Mouse (Mus musculus) heart, postnatal 36 days (tissue): ENCODE measurements around the gene Atg16l2. TPM values are rescaled to one million over a fixed set of nuclear protein-coding genes. Genes with fewer than 3 reads are reported as not detected.

Experiments
- DNase-seq, 2 experiments: peaks; one replicate each; pipeline ENCODE4 v3.0.0; 2021 to 2022
- intact Hi-C: fragments of 180-260 bp; cut with DNase I; formaldehyde crosslinking; loops from one replicate; pipeline ENCODE4 v1.15.1; 2025
- total RNA-seq, 2 experiments: library from RNA; stranded (reverse); gene quantifications; 2 replicates each; pipeline ENCODE4 v1.2.3; 2021

Atg16l2 gene
- total RNA-seq, 2 experiments from 2014 or later: 8.6 to 12.7 TPM

- no peak for DNase-seq
- intact Hi-C loops: loop anchor here (10.0 kb wide), 1 partner anchor 332 kb away; no protein-coding TSS in a partner anchor
Observed at GRCm38 (mm10) chr7:101236712-101237473, 65.2 kb downstream of the Atg16l2 start.

GRCm38 (mm10) chr7:101232716-101233115 lies 69.3 kb downstream of the Atg16l2 start:
- DNase-seq: no peak
- intact Hi-C loops: loop anchor here (5.0 to 10.0 kb wide), 2 partner anchors 55 to 328 kb away; no protein-coding TSS in a partner anchor

GRCm38 (mm10) chr7:101231458-101231857 lies 70.6 kb downstream of the Atg16l2 start:
- intact Hi-C loops: loop anchor here (2.0 to 10.0 kb wide), 4 partner anchors 56 to 327 kb away; no protein-coding TSS in a partner anchor
- DNase-seq: no peak

GRCm38 (mm10) chr7:101229336-101229735 lies 72.7 kb downstream of the Atg16l2 start:
- intact Hi-C loops: no loop called here
- DNase-seq: no peak

GRCm38 (mm10) chr7:101223501-101223900 lies 78.5 kb downstream of the Atg16l2 start:
- DNase-seq: no peak

GRCm38 (mm10) chr7:101216724-101217123 lies 85.3 kb downstream of the Atg16l2 start:
- intact Hi-C loops: no loop called here
- no peak for DNase-seq

More at GRCm38 (mm10) chr7:101223501-101223900, 78.5 kb downstream of the Atg16l2 start:
- intact Hi-C loops: no loop called here

GRCm38 (mm10) chr7:101213515-101214263 lies 88.4 kb downstream of the Atg16l2 start:
- intact Hi-C loops: no loop called here
- DNase-seq: no peak

Other genes with a start within 250 kb of the Atg16l2 start
- 10 to 100 TPM; 22.8 to 25.3 TPM for gene Fchsd2, start 209.4 kb downstream of the Atg16l2 start, total RNA-seq
- gene Stard10, start 14.8 kb upstream of the Atg16l2 start, total RNA-seq: 10 to 100 TPM; 48.3 to 61.3 TPM
- gene Arap1, start 45.8 kb upstream of the Atg16l2 start, total RNA-seq: 10 to 100 TPM; 28.7 to 33.9 TPM
- not detected for gene Gm45837, start 108.6 kb upstream of the Atg16l2 start, total RNA-seq
- gene Pde2a, start 119.4 kb upstream of the Atg16l2 start, total RNA-seq: 10 to 100 TPM; 51.8 to 74.3 TPM